In genomic region chr1:86398222-86398621, GRCm38 (mm10) we compare ENCODE assay signal across 13 mouse cellular contexts. TPM values are rescaled to one million over a fixed set of nuclear protein-coding genes. Genes with fewer than 3 reads are reported as not detected.
DNase-seq lines count a peak whose midpoint lies in the region; ATAC-seq lines count a peak whose summit lies in the region.
"Had no signal": no experiment of that assay in that cellular context is flagged by ENCODE, and none has a peak within 500 bp of the region (broad histone marks: within the 10 kb centered on the region; RNA-seq: fewer than 3 reads in every experiment).

No protein-coding gene starts in this region.

- no peak overlapping the region for H3K4me2 ChIP-seq in midbrain, embryonic 11.5 days

- no peaks in the 10 kb centered on the region for H3K36me3 ChIP-seq in midbrain, embryonic 11.5 days (ENCODE audit: control insufficient read depth, insufficient read depth, low read length)

- DNase-seq in 416B (ENCODE audit: low read depth) (peak; percentile 41), MEL-GATA-1-ER (ENCODE audit: extremely low read depth, low read depth) (peak; percentile 43)
- DNase-seq in lung, postnatal 25 days (ENCODE audit: low spot score) = peak; percentile 69
- DNase-seq in midbrain, embryonic 11.5 days (ENCODE audit: low spot score, missing footprints) = no peak
- no peak for DNase-seq in retina, postnatal 1 day
- no peak for DNase-seq in cerebellum, postnatal 10 days
- DNase-seq: cerebellum, adult 18-20 months; heart, adult 2 months; heart, postnatal 36 days; kidney, adult 2 months had no signal

- H3K27me3 ChIP-seq in midbrain, embryonic 11.5 days (ENCODE audit: control insufficient read depth, insufficient read depth, low read length) = no peaks in the 10 kb centered on the region

- H3K27ac ChIP-seq in midbrain, embryonic 11.5 days (ENCODE audit: low read depth, low read length) = no peak overlapping the region
- H3K27ac ChIP-seq: heart, adult 2 months had no signal

- 66% methylated on average over 7 of the region's 7 CpGs for WGBS in midbrain, embryonic 11.5 days

- no peaks in the 10 kb centered on the region for H3K4me1 ChIP-seq in midbrain, embryonic 11.5 days (ENCODE audit: control insufficient read depth, insufficient read depth, low read length)

- no peaks in the 10 kb centered on the region for H3K9me3 ChIP-seq in midbrain, embryonic 11.5 days (ENCODE audit: control insufficient read depth, low read length)

- H3K9ac ChIP-seq in midbrain, embryonic 11.5 days (ENCODE audit: low read length) = no peak overlapping the region

- ATAC-seq in hematopoietic stem cell, adult 5-6 weeks (replicated peaks in 1 of 2; ENCODE audit: insufficient read depth in 1 of 2, low FRiP score in 2 of 2, low TSS enrichment in 1 of 2, low read depth in 1 of 2, poor library complexity in 2 of 2, severe bottlenecking in 2 of 2) = peak; percentile 95
- ATAC-seq in midbrain, embryonic 11.5 days (ENCODE audit: low FRiP score) = no peak

- no peak overlapping the region for H3K4me3 ChIP-seq in midbrain, embryonic 11.5 days (ENCODE audit: low read depth, low read length)
- H3K4me3 ChIP-seq: heart, adult 2 months had no signal

RNA-seq across cellular contexts. Expression of gene Nmur1, which starts 27.8 kb away (rescaled TPM):
- not detected in 2 replicates for total RNA-seq in hematopoietic stem cell, adult 5-6 weeks (2017)
- polyA plus RNA-seq in midbrain, embryonic 11.5 days (2014; fragmentation: Nextera tagmentation; extraction: Ambion mirVana) = not detected in 2 replicates
- total RNA-seq: heart, adult 2 months; heart, postnatal 36 days; left cerebral cortex, postnatal 36 days had no signal
- polyA plus RNA-seq: heart, adult 2 months had no signal

RNA-seq across cellular contexts. Expression of gene Tex44, which starts 27.9 kb away (rescaled TPM):
- not detected in 2 replicates for total RNA-seq in hematopoietic stem cell, adult 5-6 weeks (2017)
- polyA plus RNA-seq in midbrain, embryonic 11.5 days (2014; fragmentation: Nextera tagmentation; extraction: Ambion mirVana) = not detected in 2 replicates
- total RNA-seq: heart, adult 2 months; heart, postnatal 36 days; left cerebral cortex, postnatal 36 days had no signal
- polyA plus RNA-seq: frontal cortex, adult 2 months; kidney, adult 2 months had no signal

RNA-seq across cellular contexts. Expression of gene Ncl, which starts 39.0 kb away (rescaled TPM):
- 725 and 1,004 TPM in 2 replicates for total RNA-seq in hematopoietic stem cell, adult 5-6 weeks (2017)
- polyA plus RNA-seq in midbrain, embryonic 11.5 days (2014; fragmentation: Nextera tagmentation; extraction: Ambion mirVana) = 339 and 375 TPM in 2 replicates

Comparison
In these comparisons a context has a peak if more than half of its experiments do, and no peak if none do; other contexts are left out.
1. DNase-seq: peak in 416B (single experiment), MEL-GATA-1-ER (single experiment) and lung, postnatal 25 days (single experiment); none in midbrain, embryonic 11.5 days (single experiment), retina, postnatal 1 day (single experiment) and cerebellum, postnatal 10 days (0 of 2).